Mouse (Mus musculus) hindbrain, embryonic 15.5 days (tissue): ENCODE measurements at regions not wholly inside any gene's neighbourhood (a gene's known extent, or its start where the extent isn't known, plus 50 kb on each side); places are given as distances from the start of the nearest gene placed in this dataset.

Experiments
- ATAC-seq: fragments of 200-750 bp; cut with Nextera tagmentation; 2 replicates; pipeline ENCODE4 v1.8.0; 2017; ENCODE audit warnings: low read depth, moderate number of reproducible peaks, moderate TSS enrichment; ENCODE audit not compliant: low FRiP score
- H3K27ac ChIP-seq: fragments of 300-500 bp; sonication (generic); replicated peaks from 2 replicates; pipeline ENCODE4 v1.5.1; 2015; ENCODE audit warnings: mild to moderate bottlenecking, inconsistent platforms
- H3K27me3 ChIP-seq: fragments of 300-500 bp; sonication (generic); 2 replicates; pipeline ENCODE4 v1.6.1; 2015; ENCODE audit warnings: control low read depth, inconsistent platforms
- H3K36me3 ChIP-seq: fragments of 300-500 bp; sonication (generic); 2 replicates; pipeline ENCODE4 v1.6.1; 2015; ENCODE audit warnings: control low read depth, inconsistent platforms
- H3K4me1 ChIP-seq: fragments of 300-500 bp; sonication (generic); replicated peaks from 2 replicates; pipeline ENCODE4 v1.6.1; 2015; ENCODE audit warnings: control low read depth, inconsistent platforms
- H3K4me2 ChIP-seq: fragments of 300-500 bp; sonication (generic); 2 replicates; pipeline ENCODE4 v1.6.1; 2015; ENCODE audit warnings: moderate library complexity, mild to moderate bottlenecking, inconsistent platforms
- H3K4me3 ChIP-seq: fragments of 300-500 bp; sonication (generic); 2 replicates; pipeline ENCODE4 v1.5.1; 2015; ENCODE audit warnings: mild to moderate bottlenecking, inconsistent platforms
- H3K9ac ChIP-seq: fragments of 300-500 bp; sonication (generic); 2 replicates; pipeline ENCODE4 v1.6.1; 2015; ENCODE audit warnings: inconsistent platforms
- H3K9me3 ChIP-seq: fragments of 300-500 bp; sonication (generic); 2 replicates; pipeline ENCODE4 v1.6.1; 2016; ENCODE audit warnings: control low read depth, inconsistent platforms
- WGBS: fragments of 180-500 bp; shearing (Covaris S2); methylation state at CpG from one replicate; pipeline ENCODE4 v1.1.7; 2015; 5-methylcytosine and 5-hydroxymethylcytosine counted together

GRCm38 (mm10) chr15:5561783-5562182 lies 317.8 kb upstream of the Ptger4 start:
- no peak overlapping the region for H3K4me3 ChIP-seq
- no peak for ATAC-seq

GRCm38 (mm10) chr15:5574366-5574765 lies 330.4 kb upstream of the Ptger4 start:
- Histone ChIP-seq H3K9me3 (no peaks in the 10 kb centered on the region), H3K27me3 (no peaks in the 10 kb centered on the region), H3K27ac (no peak overlapping the region), H3K9ac (no peak overlapping the region), H3K4me3 (no peak overlapping the region), H3K4me1 (no peaks in the 10 kb centered on the region), H3K4me2 (no peak overlapping the region), H3K36me3 (no peaks in the 10 kb centered on the region)
- no peak for ATAC-seq

More at GRCm38 (mm10) chr15:5561783-5562182, 317.8 kb upstream of the Ptger4 start:
- Histone ChIP-seq H3K27me3 (no peaks in the 10 kb centered on the region), H3K9ac (no peak overlapping the region), H3K4me2 (no peak overlapping the region), H3K27ac (no peak overlapping the region), H3K4me1 (no peaks in the 10 kb centered on the region), H3K36me3 (no peaks in the 10 kb centered on the region), H3K9me3 (no peaks in the 10 kb centered on the region)
- 94% methylated on average over 4 of the region's 4 CpGs for WGBS

- Histone ChIP-seq H3K4me1 (no peaks in the 10 kb centered on the region), H3K27ac (no peak overlapping the region), H3K9me3 (no peaks in the 10 kb centered on the region), H3K4me3 (no peak overlapping the region), H3K4me2 (no peak overlapping the region), H3K9ac (no peak overlapping the region), H3K36me3 (no peaks in the 10 kb centered on the region), H3K27me3 (no peaks in the 10 kb centered on the region)
- 80% methylated on average over 2 of the region's 2 CpGs for WGBS
- no peak for ATAC-seq
Observed at GRCm38 (mm10) chr15:5579559-5579958, 335.6 kb upstream of the Ptger4 start.

GRCm38 (mm10) chr15:5580416-5580815 lies 336.4 kb upstream of the Ptger4 start:
- WGBS = 96% methylated on average over 4 of the region's 4 CpGs
- no peaks in the 10 kb centered on the region for H3K27me3 ChIP-seq
- H3K4me3 ChIP-seq = no peak overlapping the region
- ATAC-seq = no peak
- no peak overlapping the region for H3K9ac ChIP-seq
- H3K4me1 ChIP-seq = no peaks in the 10 kb centered on the region
- no peak overlapping the region for H3K4me2 ChIP-seq
- H3K9me3 ChIP-seq = no peaks in the 10 kb centered on the region
- no peak overlapping the region for H3K27ac ChIP-seq
- no peaks in the 10 kb centered on the region for H3K36me3 ChIP-seq

GRCm38 (mm10) chr15:5584381-5584780 lies 340.4 kb upstream of the Ptger4 start:
- WGBS = 83% methylated on average over 2 of the region's 2 CpGs
- Histone ChIP-seq H3K27me3 (no peaks in the 10 kb centered on the region), H3K9me3 (no peaks in the 10 kb centered on the region), H3K4me3 (no peak overlapping the region), H3K9ac (no peak overlapping the region), H3K36me3 (no peaks in the 10 kb centered on the region), H3K4me1 (no peaks in the 10 kb centered on the region), H3K4me2 (no peak overlapping the region), H3K27ac (no peak overlapping the region)
- ATAC-seq = no peak

GRCm38 (mm10) chr15:5604732-5605266 lies 360.8 kb upstream of the Ptger4 start:
- Histone ChIP-seq H3K4me1 (no peaks in the 10 kb centered on the region), H3K4me3 (no peak overlapping the region), H3K9me3 (no peaks in the 10 kb centered on the region), H3K27me3 (no peaks in the 10 kb centered on the region), H3K36me3 (no peaks in the 10 kb centered on the region), H3K4me2 (no peak overlapping the region), H3K27ac (no peak overlapping the region), H3K9ac (no peak overlapping the region)
- 66% methylated on average over 4 of the region's 4 CpGs for WGBS
- ATAC-seq = no peak

GRCm38 (mm10) chr15:5607533-5607932 lies 363.5 kb upstream of the Ptger4 start:
- no peak for ATAC-seq
- no peak overlapping the region for H3K27ac ChIP-seq
- no peaks in the 10 kb centered on the region for H3K27me3 ChIP-seq
- no peak overlapping the region for H3K9ac ChIP-seq
- no peaks in the 10 kb centered on the region for H3K9me3 ChIP-seq
- no peak overlapping the region for H3K4me2 ChIP-seq
- H3K4me3 ChIP-seq = no peak overlapping the region
- no peaks in the 10 kb centered on the region for H3K36me3 ChIP-seq
- WGBS = 85% methylated on average over 2 of the region's 2 CpGs
- no peaks in the 10 kb centered on the region for H3K4me1 ChIP-seq

GRCm38 (mm10) chr15:5623021-5623420 lies 379.0 kb upstream of the Ptger4 start:
- H3K9me3 ChIP-seq = no peaks in the 10 kb centered on the region
- 79% methylated on average over 5 of the region's 5 CpGs for WGBS
- H3K9ac ChIP-seq = no peak overlapping the region
- no peak overlapping the region for H3K4me2 ChIP-seq
- H3K4me3 ChIP-seq = no peak overlapping the region
- H3K4me1 ChIP-seq = no peaks in the 10 kb centered on the region
- H3K27me3 ChIP-seq = no peaks in the 10 kb centered on the region
- no peak for ATAC-seq
- H3K36me3 ChIP-seq = no peaks in the 10 kb centered on the region
- no peak overlapping the region for H3K27ac ChIP-seq

GRCm38 (mm10) chr15:5625367-5625766 lies 381.4 kb upstream of the Ptger4 start:
- Histone ChIP-seq H3K9ac (no peak overlapping the region), H3K27ac (no peak overlapping the region), H3K4me2 (no peak overlapping the region), H3K9me3 (no peaks in the 10 kb centered on the region), H3K36me3 (no peaks in the 10 kb centered on the region), H3K4me1 (no peaks in the 10 kb centered on the region), H3K27me3 (no peaks in the 10 kb centered on the region), H3K4me3 (no peak overlapping the region)
- WGBS = 95% methylated on average over 2 of the region's 2 CpGs
- ATAC-seq = no peak

GRCm38 (mm10) chr15:5646673-5647072 lies 402.7 kb upstream of the Ptger4 start:
- no peak overlapping the region for H3K4me2 ChIP-seq
- ATAC-seq = no peak
- no peaks in the 10 kb centered on the region for H3K4me1 ChIP-seq
- H3K36me3 ChIP-seq = no peaks in the 10 kb centered on the region
- H3K27ac ChIP-seq = no peak overlapping the region
- H3K27me3 ChIP-seq = no peaks in the 10 kb centered on the region
- H3K9ac ChIP-seq = no peak overlapping the region
- H3K9me3 ChIP-seq = no peaks in the 10 kb centered on the region
- H3K4me3 ChIP-seq = no peak overlapping the region
- 66% methylated on average over 1 of the region's 1 CpGs for WGBS

GRCm38 (mm10) chr15:5658796-5659195 lies 414.8 kb upstream of the Ptger4 start:
- Histone ChIP-seq H3K9me3 (no peaks in the 10 kb centered on the region), H3K27me3 (no peaks in the 10 kb centered on the region), H3K9ac (no peak overlapping the region), H3K36me3 (no peaks in the 10 kb centered on the region), H3K4me3 (no peak overlapping the region), H3K4me2 (no peak overlapping the region), H3K27ac (no peak overlapping the region), H3K4me1 (no peaks in the 10 kb centered on the region)
- no peak for ATAC-seq
- WGBS = 80% methylated on average over 6 of the region's 6 CpGs

GRCm38 (mm10) chr15:5660819-5661218 lies 416.8 kb upstream of the Ptger4 start:
- no peak for ATAC-seq
- no peak overlapping the region for H3K4me3 ChIP-seq
- H3K9ac ChIP-seq = no peak overlapping the region
- no peak overlapping the region for H3K4me2 ChIP-seq
- H3K27me3 ChIP-seq = no peaks in the 10 kb centered on the region
- H3K4me1 ChIP-seq = no peaks in the 10 kb centered on the region
- no peak overlapping the region for H3K27ac ChIP-seq
- H3K36me3 ChIP-seq = no peaks in the 10 kb centered on the region
- WGBS = 78% methylated on average over 3 of the region's 3 CpGs
- no peaks in the 10 kb centered on the region for H3K9me3 ChIP-seq

- H3K4me3 ChIP-seq = no peak overlapping the region
- ATAC-seq = no peak
Observed at GRCm38 (mm10) chr15:5671781-5672180, 427.8 kb upstream of the Ptger4 start.

More at GRCm38 (mm10) chr15:5671781-5672180, 427.8 kb upstream of the Ptger4 start:
- Histone ChIP-seq H3K9me3 (no peaks in the 10 kb centered on the region), H3K27me3 (no peaks in the 10 kb centered on the region), H3K4me1 (no peaks in the 10 kb centered on the region), H3K27ac (no peak overlapping the region), H3K9ac (no peak overlapping the region), H3K4me2 (no peak overlapping the region), H3K36me3 (no peaks in the 10 kb centered on the region)
